In the genomic region with DNA sequence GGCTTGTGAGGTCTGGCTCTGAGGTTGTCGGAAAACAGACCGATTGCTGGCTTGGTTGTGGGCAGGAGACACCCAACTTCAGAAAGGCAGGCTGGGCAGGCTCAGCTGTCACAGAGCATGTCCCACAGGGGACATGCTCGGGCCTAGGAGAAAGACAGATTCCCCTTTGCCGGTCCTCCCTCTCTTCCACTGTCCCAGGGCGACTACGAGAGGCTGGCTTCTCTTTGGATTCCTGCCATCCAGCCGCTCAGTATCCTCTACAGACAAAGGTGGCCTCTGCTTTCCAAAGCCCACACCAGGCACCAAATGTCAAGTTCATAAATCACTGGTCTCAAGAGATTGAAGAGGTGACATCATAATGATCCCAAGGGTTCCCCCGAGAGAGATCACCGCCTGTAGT, we compare ENCODE assay signal across 10 mouse cellular contexts. TPM values are rescaled to one million over a fixed set of nuclear protein-coding genes. Genes with fewer than 3 reads are reported as not detected.
DNase-seq lines count a peak whose midpoint lies in the region; ATAC-seq and TF ChIP-seq lines count a peak whose summit lies in the region.
"Had no signal": no experiment of that assay in that cellular context is flagged by ENCODE, and none has a peak within 500 bp of the region (broad histone marks: within the 10 kb centered on the region; RNA-seq: fewer than 3 reads in every experiment).

No protein-coding gene starts in this region.

- WGBS in heart, embryonic 15.5 days: 58% methylated on average over 9 of the region's 9 CpGs
- WGBS in heart, embryonic 10.5 days: 55% methylated on average over 9 of the region's 9 CpGs
- whole genome bisulfite sequencing in lung, postnatal 0 days: 38% methylated on average over 9 of the region's 9 CpGs
- 49% methylated on average over 8 of the region's 9 CpGs for whole genome bisulfite sequencing in heart, postnatal 0 days
- 33% methylated on average over 9 of the region's 9 CpGs for WGBS in neural tube, embryonic 14.5 days

- peak overlapping the region; percentile 95 for H3K4me2 ChIP-seq in heart, embryonic 15.5 days
- H3K4me2 ChIP-seq in lung, postnatal 0 days (replicated peaks; ENCODE audit: low read depth, low read length): peak overlapping the region; percentile 75
- peak overlapping the region; percentile 81 for H3K4me2 ChIP-seq in heart, postnatal 0 days (ENCODE audit: low read depth, low read length)
- peak overlapping the region; percentile 21; the same call in 1 of the 2 replicates for H3K4me2 ChIP-seq in neural tube, embryonic 14.5 days (ENCODE audit: low read depth, low read length)

- peaks cover 28% of the 10 kb centered on the region for H3K4me1 ChIP-seq in heart, embryonic 15.5 days (replicated peaks)
- H3K4me1 ChIP-seq in heart, embryonic 10.5 days: peaks cover 50% of the 10 kb centered on the region
- H3K4me1 ChIP-seq in lung, postnatal 0 days (ENCODE audit: insufficient read depth, low read depth, low read length): no peaks in the 10 kb centered on the region; the same call in 1 of the 2 replicates
- H3K4me1 ChIP-seq in heart, postnatal 0 days (ENCODE audit: control insufficient read depth, insufficient read depth): 0 out of 2 replicates have a peak, but pooled peaks cover 6% of the 10 kb centered on the region
- peaks cover 3% of the 10 kb centered on the region; the same call in 1 of the 2 replicates for H3K4me1 ChIP-seq in neural tube, embryonic 14.5 days (ENCODE audit: control insufficient read depth, insufficient read depth, low read length)

- no peak for ATAC-seq in heart, embryonic 15.5 days (replicated peaks; ENCODE audit: insufficient number of reproducible peaks, insufficient read depth, low FRiP score, low read depth)
- no peak for ATAC-seq in lung, postnatal 0 days
- ATAC-seq in heart, postnatal 0 days (ENCODE audit: insufficient read depth, low read depth): no peak
- ATAC-seq in neural tube, embryonic 14.5 days (ENCODE audit: low read depth): peak; percentile 44; the same call in 1 of the 2 replicates
- ATAC-seq in megakaryocyte progenitor cell, adult 5-6 weeks (replicated peaks; ENCODE audit: poor library complexity): no peak

- TF ChIP-seq EP300 in lung, postnatal 0 days (IDR thresholded peaks at IDR 0.05): no peak
- TF ChIP-seq EP300 in heart, postnatal 0 days (IDR thresholded peaks at IDR 0.05; ENCODE audit: low read depth): no peak

- H3K9me3 ChIP-seq in heart, embryonic 15.5 days (replicated peaks): no peaks in the 10 kb centered on the region
- no peaks in the 10 kb centered on the region for H3K9me3 ChIP-seq in heart, embryonic 10.5 days
- no peaks in the 10 kb centered on the region for H3K9me3 ChIP-seq in lung, postnatal 0 days (ENCODE audit: low read length)
- H3K9me3 ChIP-seq in heart, postnatal 0 days (replicated peaks; ENCODE audit: control insufficient read depth, low read length): no peaks in the 10 kb centered on the region
- H3K9me3 ChIP-seq in neural tube, embryonic 14.5 days (ENCODE audit: control insufficient read depth, low read length): no peaks in the 10 kb centered on the region
- H3K9me3 ChIP-seq: embryonic facial prominence, embryonic 12.5 days had no signal

- TF ChIP-seq CTCF in lung, postnatal 0 days (IDR thresholded peaks at IDR 0.05): no peak
- no peak for TF ChIP-seq CTCF in heart, postnatal 0 days (IDR thresholded peaks at IDR 0.05; ENCODE audit: low read depth)

- 0 out of 2 replicates have a peak overlapping the region, but pooled peaks have one; percentile 28 for H3K9ac ChIP-seq in heart, embryonic 15.5 days
- H3K9ac ChIP-seq in lung, postnatal 0 days (replicated peaks; ENCODE audit: low read depth): no peak overlapping the region
- no peak overlapping the region for H3K9ac ChIP-seq in heart, postnatal 0 days (replicated peaks; ENCODE audit: low read depth, low read length)
- H3K9ac ChIP-seq in neural tube, embryonic 14.5 days (replicated peaks; ENCODE audit: low read depth, low read length): no peak overlapping the region
- H3K9ac ChIP-seq: embryonic facial prominence, embryonic 12.5 days had no signal

- H3K27me3 ChIP-seq in heart, embryonic 15.5 days: peaks cover 29% of the 10 kb centered on the region
- peaks cover 58% of the 10 kb centered on the region for H3K27me3 ChIP-seq in heart, embryonic 10.5 days (ENCODE audit: insufficient read depth, poor library complexity, severe bottlenecking)
- no peaks in the 10 kb centered on the region for H3K27me3 ChIP-seq in lung, postnatal 0 days (replicated peaks; ENCODE audit: insufficient read depth, low read length)
- peaks cover 22% of the 10 kb centered on the region for H3K27me3 ChIP-seq in heart, postnatal 0 days (ENCODE audit: control insufficient read depth, insufficient read depth, low read length)
- peaks cover 11% of the 10 kb centered on the region for H3K27me3 ChIP-seq in neural tube, embryonic 14.5 days (ENCODE audit: control insufficient read depth, insufficient read depth, low read length)

- DNase-seq in heart, embryonic 10.5 days (ENCODE audit: low spot score): no peak
- no peak for DNase-seq in lung, postnatal 0 days (ENCODE audit: low spot score)
- no peak for DNase-seq in lung, postnatal 36 days
- DNase-seq in heart, postnatal 0 days (ENCODE audit: low spot score): no peak
- DNase-seq in thymus, postnatal 25 days: no peak
- DNase-seq: midbrain, embryonic 14.5 days had no signal

- H3K4me3 ChIP-seq in heart, embryonic 15.5 days: peak overlapping the region; percentile 74
- no peak overlapping the region for H3K4me3 ChIP-seq in heart, embryonic 10.5 days
- H3K4me3 ChIP-seq in lung, postnatal 0 days (ENCODE audit: low read depth, low read length): peak overlapping the region; percentile 77; the same call in 1 of the 2 replicates
- 0 out of 2 replicates have a peak overlapping the region, but pooled peaks have one; percentile 70 for H3K4me3 ChIP-seq in heart, postnatal 0 days (ENCODE audit: low read depth, low read length)
- H3K4me3 ChIP-seq in neural tube, embryonic 14.5 days (ENCODE audit: low read depth, low read length): no peak overlapping the region
- H3K4me3 ChIP-seq: embryonic facial prominence, embryonic 12.5 days had no signal

- no peak overlapping the region; the same call in 1 of the 2 replicates for H3K27ac ChIP-seq in heart, embryonic 15.5 days
- no peak overlapping the region for H3K27ac ChIP-seq in heart, embryonic 10.5 days
- H3K27ac ChIP-seq in lung, postnatal 0 days (ENCODE audit: low read length): peak overlapping the region; percentile 91
- peak overlapping the region; percentile 23; the same call in 1 of the 2 replicates for H3K27ac ChIP-seq in heart, postnatal 0 days (ENCODE audit: low read depth)
- no peak overlapping the region for H3K27ac ChIP-seq in neural tube, embryonic 14.5 days (ENCODE audit: low read depth, low read length)
- H3K27ac ChIP-seq: embryonic facial prominence, embryonic 12.5 days had no signal

- no peaks in the 10 kb centered on the region for H3K36me3 ChIP-seq in heart, embryonic 15.5 days
- H3K36me3 ChIP-seq in heart, embryonic 10.5 days: no peaks in the 10 kb centered on the region
- no peaks in the 10 kb centered on the region for H3K36me3 ChIP-seq in lung, postnatal 0 days (ENCODE audit: insufficient read depth, low read length)
- no peaks in the 10 kb centered on the region for H3K36me3 ChIP-seq in heart, postnatal 0 days (replicated peaks; ENCODE audit: control insufficient read depth, insufficient read depth, low read length)
- no peaks in the 10 kb centered on the region for H3K36me3 ChIP-seq in neural tube, embryonic 14.5 days (ENCODE audit: control insufficient read depth, insufficient read depth, low read length)
- H3K36me3 ChIP-seq: embryonic facial prominence, embryonic 12.5 days had no signal

RNA-seq across cellular contexts. Expression of a gene that starts 2.6 kb away (rescaled TPM):
- polyA plus RNA-seq in heart, embryonic 15.5 days (2015; fragmentation: Nextera tagmentation; extraction: Ambion mirVana): 91.7 and 118 TPM in 2 replicates
- polyA plus RNA-seq in heart, embryonic 10.5 days (2016; fragmentation: Nextera tagmentation; extraction: Ambion mirVana): 70.2 and 73.2 TPM in 2 replicates
- 962 and 974 TPM in 2 replicates for polyA plus RNA-seq in lung, postnatal 0 days (2015; fragmentation: Nextera tagmentation; extraction: Ambion mirVana)
- total RNA-seq in heart, postnatal 0 days (2014; rRNA removed; ENCODE audit: low replicate concordance): 51.9 and 72.4 TPM in 2 replicates
- 99.3 and 99.4 TPM in 2 replicates for polyA plus RNA-seq in heart, postnatal 0 days (2015; fragmentation: Nextera tagmentation; extraction: Ambion mirVana)
- polyA plus RNA-seq in neural tube, embryonic 14.5 days (2014; fragmentation: Nextera tagmentation; extraction: Ambion mirVana): 88.4 and 102 TPM in 2 replicates
- total RNA-seq in megakaryocyte progenitor cell, adult 5-6 weeks (2015): 41.0 and 50.9 TPM in 2 replicates
- 31.0 and 38.7 TPM in 2 replicates for total RNA-seq in megakaryocyte progenitor cell, adult 5-6 weeks (2017)

RNA-seq across cellular contexts. Expression of a gene that starts 54.5 kb away (rescaled TPM):
- 21.9 and 24.5 TPM in 2 replicates for polyA plus RNA-seq in heart, embryonic 15.5 days (2015; fragmentation: Nextera tagmentation; extraction: Ambion mirVana)
- polyA plus RNA-seq in heart, embryonic 10.5 days (2016; fragmentation: Nextera tagmentation; extraction: Ambion mirVana): 22.1 and 26.0 TPM in 2 replicates
- 42.4 and 55.6 TPM in 2 replicates for polyA plus RNA-seq in lung, postnatal 0 days (2015; fragmentation: Nextera tagmentation; extraction: Ambion mirVana)
- 70.5 and 99.9 TPM in 2 replicates for total RNA-seq in heart, postnatal 0 days (2014; rRNA removed; ENCODE audit: low replicate concordance)
- 21.9 and 25.3 TPM in 2 replicates for polyA plus RNA-seq in heart, postnatal 0 days (2015; fragmentation: Nextera tagmentation; extraction: Ambion mirVana)
- polyA plus RNA-seq in neural tube, embryonic 14.5 days (2014; fragmentation: Nextera tagmentation; extraction: Ambion mirVana): 6.5 and 10.9 TPM in 2 replicates
- 2.4 and 2.6 TPM in 2 replicates for total RNA-seq in megakaryocyte progenitor cell, adult 5-6 weeks (2015)
- total RNA-seq in megakaryocyte progenitor cell, adult 5-6 weeks (2017): 0.08 and 0.47 TPM in 2 replicates

Comparison
In these comparisons a context has a peak if more than half of its experiments do, and no peak if none do; other contexts are left out.
1. H3K27ac ChIP-seq: peak in lung, postnatal 0 days (single experiment) and heart, postnatal 0 days (single experiment); none in heart, embryonic 15.5 days (single experiment), heart, embryonic 10.5 days (single experiment) and neural tube, embryonic 14.5 days (single experiment).
2. H3K4me3 ChIP-seq: peak in heart, embryonic 15.5 days (single experiment), lung, postnatal 0 days (single experiment) and heart, postnatal 0 days (single experiment); none in heart, embryonic 10.5 days (single experiment) and neural tube, embryonic 14.5 days (single experiment).
3. H3K4me2 ChIP-seq: peak in every context shown above with its lines; median percentile 95 in heart, embryonic 15.5 days; 81 in heart, postnatal 0 days; 75 in lung, postnatal 0 days; 21 in neural tube, embryonic 14.5 days.